Mouse (Mus musculus): Measurements from ENCODE around the gene Amz2.

The Amz2 gene

GRCm38 (mm10) chr11:109421205-109421604, 4.5 kb upstream of the Amz2 start:
- DNase-seq (ENCODE audit: low spot score): no peak

- no peak for DNase-seq (ENCODE audit: low spot score)
These were observed 3.5 kb upstream of the Amz2 start for GRCm38 (mm10) chr11:109422263-109422662.

- no peak for DNase-seq (ENCODE audit: low spot score)
These were observed 2.5 kb upstream of the Amz2 start for GRCm38 (mm10) chr11:109423294-109423693.

GRCm38 (mm10) chr11:109426272-109426586, 483 bp downstream of the Amz2 start:
- no peak for DNase-seq (ENCODE audit: low spot score)

DNA sequence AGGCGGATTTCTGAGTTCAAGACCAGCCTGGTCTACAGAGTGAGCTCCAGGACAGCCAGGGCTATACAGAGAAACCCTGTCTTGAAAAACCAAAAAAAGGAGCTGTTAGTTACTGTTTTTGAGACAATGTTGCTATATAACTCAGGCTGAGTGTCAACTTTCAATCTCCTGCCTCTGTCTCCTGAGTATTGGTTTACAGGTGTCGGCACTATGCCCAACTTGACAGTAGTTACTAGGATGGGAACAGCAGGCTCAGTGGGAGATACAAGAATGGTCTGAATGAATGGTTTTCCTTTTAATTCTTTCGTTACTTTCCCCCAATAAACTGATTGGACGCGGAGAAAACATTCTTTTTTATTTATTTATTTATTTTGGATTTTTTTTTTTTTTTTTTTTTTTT, 1.6 kb downstream of the Amz2 start:
- no peak for DNase-seq (ENCODE audit: low spot score)

DNA sequence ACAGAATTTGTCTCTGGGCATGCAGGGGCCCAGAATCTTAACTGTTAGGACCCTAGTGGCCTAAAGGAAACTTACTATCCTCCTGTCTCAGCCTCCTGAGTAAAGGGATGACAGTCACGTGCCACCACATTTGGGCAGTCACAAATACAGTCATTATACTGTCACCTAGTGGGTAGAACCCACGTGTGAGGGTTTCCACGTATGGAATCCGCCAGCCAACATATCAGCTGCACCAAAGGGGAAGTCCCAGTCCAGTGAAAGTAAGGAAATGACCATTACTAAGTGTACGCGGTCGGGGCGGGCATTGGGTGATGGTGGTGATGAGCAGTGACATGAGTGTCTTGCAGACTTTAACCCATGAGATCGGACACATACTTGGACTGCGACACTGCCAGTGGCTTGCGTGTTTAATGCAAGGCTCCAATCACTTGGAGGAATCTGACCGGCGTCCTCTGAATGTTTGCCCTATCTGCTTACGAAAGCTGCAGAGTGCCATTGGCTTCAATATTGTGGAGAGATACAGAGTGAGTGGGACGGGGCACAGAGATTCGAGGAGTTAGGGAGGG, 8.6 kb downstream of the Amz2 start:
- DNase-seq (ENCODE audit: low spot score): no peak

GRCm38 (mm10) chr11:109436889-109437288, 11.1 kb downstream of the Amz2 start:
- no peak for DNase-seq (ENCODE audit: low spot score)

GRCm38 (mm10) chr11:109439209-109439608, 13.5 kb downstream of the Amz2 start:
- DNase-seq (ENCODE audit: low spot score): no peak

GRCm38 (mm10) chr11:109439829-109440340, 14.1 kb downstream of the Amz2 start:
- peak; percentile 59 for DNase-seq (ENCODE audit: low spot score)

- no peak for DNase-seq (ENCODE audit: low spot score)
These were observed 14.9 kb downstream of the Amz2 start for GRCm38 (mm10) chr11:109440641-109441040.

- no peak for DNase-seq (ENCODE audit: low spot score)
These were observed 15.4 kb downstream of the Amz2 start for GRCm38 (mm10) chr11:109441119-109441518.

- DNase-seq (ENCODE audit: low spot score): no peak
These were observed 16.5 kb downstream of the Amz2 start for GRCm38 (mm10) chr11:109442166-109442730.

DNA sequence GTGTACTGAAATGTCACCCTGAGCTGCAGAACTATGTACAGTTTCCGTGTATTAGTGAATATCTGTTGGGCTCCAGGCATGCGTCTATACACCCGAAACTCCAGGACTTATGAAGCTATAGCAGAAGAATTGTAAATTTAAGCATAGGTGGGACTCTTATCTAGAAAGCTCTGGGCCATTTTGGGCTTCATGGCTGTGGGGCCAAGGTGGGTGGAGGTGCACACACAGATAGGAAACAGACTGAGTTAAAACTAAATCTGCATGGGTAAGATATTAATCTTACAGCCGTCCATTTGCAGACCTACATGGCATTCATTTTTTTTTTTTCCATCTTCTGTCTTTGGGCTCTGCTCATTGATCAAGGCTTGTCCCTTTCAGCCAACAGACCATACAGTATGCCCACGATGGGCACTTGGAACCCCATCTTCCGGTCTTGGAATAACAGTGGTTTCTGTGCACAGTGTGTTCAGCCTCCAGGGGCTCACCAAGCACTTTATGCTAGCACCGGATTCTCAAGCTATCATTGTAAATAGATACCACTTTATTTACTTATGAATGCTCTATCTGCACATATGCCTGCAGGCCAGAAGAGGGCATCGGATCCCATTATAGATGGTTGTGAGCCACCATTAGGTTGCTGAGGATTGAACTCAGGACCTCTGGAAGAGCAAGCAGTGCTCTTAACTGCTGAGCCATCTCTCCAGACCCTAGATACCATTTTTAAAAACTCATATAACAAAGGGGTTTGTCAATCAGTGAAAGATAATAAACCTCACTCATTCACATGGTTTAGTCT, 17.9 kb downstream of the Amz2 start:
- no peak for DNase-seq (ENCODE audit: low spot score)

DNA sequence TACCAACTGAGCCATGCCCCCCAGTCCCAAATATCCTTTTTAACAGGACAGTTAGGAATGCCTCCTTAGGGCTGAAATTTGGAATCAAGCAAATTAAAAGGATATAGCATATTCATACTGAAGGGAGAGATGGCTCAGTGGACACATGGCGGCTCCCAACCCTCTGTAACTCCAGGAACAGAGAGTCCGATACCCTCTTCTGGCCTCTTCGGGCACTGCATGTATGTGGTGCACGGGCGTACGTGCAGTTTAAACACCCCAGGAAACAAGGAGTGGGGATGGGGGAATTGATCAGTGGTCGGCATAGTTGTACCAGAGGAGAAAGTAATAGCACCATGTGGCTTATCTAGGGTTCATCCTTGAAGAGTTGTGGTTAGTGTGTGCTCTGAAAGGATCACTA, 18.9 kb downstream of the Amz2 start:
- DNase-seq (ENCODE audit: low spot score): no peak

DNA sequence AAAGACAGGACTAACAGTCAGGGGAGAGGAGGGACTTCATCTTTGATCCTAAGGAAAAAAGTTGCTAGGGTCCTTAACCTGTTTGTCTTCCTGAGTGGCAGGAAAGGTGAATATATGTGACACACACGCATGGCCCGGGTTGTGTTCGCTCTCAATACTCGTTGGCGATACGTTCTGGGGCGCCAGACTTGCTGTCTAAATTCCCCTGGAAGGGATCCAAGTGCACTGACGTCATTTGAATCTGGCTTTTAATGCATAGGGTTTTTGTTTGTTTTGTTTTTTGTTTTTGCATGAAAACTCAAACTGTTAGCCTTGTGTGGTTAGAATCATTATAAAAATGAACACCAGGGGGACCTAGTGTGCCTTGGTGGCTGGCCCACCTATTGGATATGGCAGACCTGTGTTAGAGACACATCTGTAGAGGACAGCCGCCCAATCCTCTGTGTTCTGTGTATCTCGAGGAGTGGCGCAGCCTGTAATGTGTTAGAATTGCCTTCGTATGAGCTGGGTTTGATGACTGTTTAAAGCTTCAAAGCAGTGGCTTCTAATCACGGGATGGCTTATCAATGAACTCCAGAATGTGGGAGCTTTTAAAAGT, 19.8 kb downstream of the Amz2 start:
- DNase-seq (ENCODE audit: low spot score): no peak

DNA sequence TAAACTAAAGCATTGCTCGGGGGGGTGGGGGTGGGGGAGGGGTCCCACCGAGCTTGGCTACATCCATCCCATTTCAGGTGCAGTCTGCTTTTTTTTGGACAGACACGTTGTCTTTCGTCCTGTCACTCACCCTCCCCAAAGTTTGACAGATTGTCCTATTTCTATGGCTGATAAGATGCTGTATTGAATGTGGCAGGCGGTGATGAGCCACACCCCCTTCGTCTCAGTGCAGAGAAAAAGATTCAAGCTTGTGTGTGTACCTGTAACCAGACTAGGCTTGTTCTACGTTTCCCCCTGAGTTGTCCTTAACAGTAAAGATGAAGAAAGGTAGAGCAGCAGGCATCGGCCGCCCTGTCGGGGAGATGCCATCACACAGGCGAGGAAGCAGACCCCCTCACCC, 25.4 kb downstream of the Amz2 start:
- no peak for DNase-seq (ENCODE audit: low spot score)

DNA sequence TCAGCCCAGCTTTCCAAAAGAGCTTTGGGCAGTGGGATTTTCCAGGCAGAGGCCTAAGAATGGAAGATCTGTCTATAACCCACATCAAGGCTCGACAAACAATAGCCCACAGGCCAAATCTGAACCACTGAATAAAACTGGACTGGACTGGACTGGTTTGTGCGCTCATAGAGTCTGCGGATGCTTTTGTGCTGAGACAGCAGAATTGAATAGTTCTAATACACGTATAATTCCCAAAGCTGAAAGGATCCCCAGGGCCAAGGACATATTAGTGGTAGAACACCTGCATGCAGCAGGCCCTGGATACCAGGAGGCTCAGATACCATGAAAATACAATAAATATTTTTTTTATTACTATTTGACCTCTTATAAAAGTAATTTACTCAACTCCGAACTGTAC, 30.5 kb downstream of the Amz2 start:
- DNase-seq (ENCODE audit: low spot score): no peak

DNA sequence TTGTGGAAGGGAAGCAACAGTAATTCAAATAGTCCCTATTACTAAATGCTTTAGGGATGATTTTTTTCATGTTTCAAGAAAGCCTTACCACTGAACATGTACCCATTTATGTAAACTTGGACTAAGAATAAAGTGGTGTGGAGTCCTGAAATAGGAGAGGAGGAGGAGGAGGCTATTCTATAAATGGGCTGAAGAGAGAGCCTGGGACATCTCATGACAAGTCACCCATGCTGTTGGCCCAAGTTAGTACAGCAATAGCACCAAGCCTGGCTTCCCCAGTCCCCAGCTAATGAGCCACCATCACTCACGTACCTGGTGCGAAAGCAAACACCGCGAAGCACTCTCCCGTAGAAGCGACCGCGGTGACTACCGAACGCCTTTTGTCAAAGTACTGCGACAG, 32.4 kb downstream of the Amz2 start:
- no peak for DNase-seq (ENCODE audit: low spot score)

- no peak for DNase-seq (ENCODE audit: low spot score)
These were observed 34.8 kb downstream of the Amz2 start for GRCm38 (mm10) chr11:109460586-109460985.

DNA sequence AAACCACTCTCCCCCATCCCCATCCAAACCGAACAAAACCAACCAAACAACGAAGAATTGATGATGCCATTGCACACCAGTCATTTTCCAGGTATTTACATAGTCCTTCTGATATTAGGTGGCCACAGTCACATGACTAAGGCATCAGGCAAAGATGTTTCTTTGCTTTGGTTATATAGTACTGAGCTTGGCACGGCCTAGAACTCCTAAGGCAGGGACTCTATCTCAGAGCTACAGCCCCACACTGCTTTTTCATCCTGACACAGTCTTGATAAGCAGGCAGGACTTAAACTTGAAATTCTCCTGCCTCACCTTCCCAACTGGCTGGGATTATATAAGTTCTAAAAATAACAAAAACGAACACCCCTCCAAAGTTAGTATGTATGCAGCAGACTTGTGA, 39.3 kb downstream of the Amz2 start:
- no peak for DNase-seq (ENCODE audit: low spot score)

- no peak for DNase-seq (ENCODE audit: low spot score)
These were observed 41.2 kb downstream of the Amz2 start for GRCm38 (mm10) chr11:109466987-109467386.

DNA sequence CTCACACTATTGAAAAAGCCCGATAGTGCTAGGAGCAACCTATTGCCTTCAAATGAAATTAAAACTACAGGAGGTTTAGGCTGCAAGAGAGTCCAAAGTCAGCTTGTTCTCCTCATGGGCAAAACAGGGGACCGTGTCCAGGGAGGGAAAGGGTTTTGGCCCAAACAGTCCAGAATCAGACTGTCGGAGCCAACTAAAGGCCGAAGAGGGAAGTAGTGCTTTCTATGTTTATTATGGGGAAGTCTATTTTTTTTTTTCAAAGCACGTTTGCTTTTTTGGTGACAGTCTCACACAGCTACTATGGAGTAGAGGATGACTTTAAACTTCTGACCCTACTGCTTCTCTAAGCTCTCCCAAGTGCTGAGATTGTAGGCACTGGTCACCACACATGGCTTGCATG, 42.4 kb downstream of the Amz2 start:
- no peak for DNase-seq (ENCODE audit: low spot score)

DNA sequence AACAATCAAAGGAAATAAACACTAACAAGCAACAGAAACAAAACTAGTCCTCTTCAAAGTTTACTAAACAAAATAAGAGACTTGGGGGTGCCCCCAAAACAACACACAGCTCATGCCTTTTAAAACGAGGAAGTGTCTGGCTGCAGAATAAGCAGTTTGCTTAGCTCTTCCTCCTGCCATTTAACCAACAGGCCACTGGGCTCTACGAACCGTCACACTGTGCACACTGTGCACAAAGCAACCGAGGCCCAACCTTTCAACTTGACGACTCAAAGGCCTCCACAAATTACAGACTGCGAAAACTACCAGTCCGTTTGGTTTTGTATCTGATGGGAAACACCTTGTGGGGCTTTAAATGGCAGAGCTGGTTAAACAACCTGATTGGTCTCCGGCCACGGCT, 44.4 kb downstream of the Amz2 start:
- no peak for DNase-seq (ENCODE audit: low spot score)

Data from ovary, adult 18-20 months (tissue).